Mouse (Mus musculus) midbrain, postnatal 0 days (tissue): ENCODE measurements around the gene Kif21b. TPM values are rescaled to one million over a fixed set of nuclear protein-coding genes. Genes with fewer than 3 reads are reported as not detected.

Experiments used
- ATAC-seq: fragments of 200-750 bp; cut with Nextera tagmentation; 2 replicates; pipeline ENCODE4 v1.8.0; 2017; ENCODE audit warnings: moderate number of reproducible peaks, mild to moderate bottlenecking, moderate TSS enrichment, moderate library complexity; ENCODE audit not compliant: low FRiP score
- DNase-seq: peaks from one replicate; pipeline ENCODE4 v3.0.0-alpha.2; 2015; ENCODE audit warnings: low spot score
- H3K27ac ChIP-seq: fragments of 300-500 bp; sonication (generic); 2 replicates; pipeline ENCODE4 v1.5.1; 2014; ENCODE audit warnings: low read depth, mild to moderate bottlenecking, low read length, mixed read lengths
- H3K27me3 ChIP-seq: fragments of 300-500 bp; sonication (generic); 2 replicates; pipeline ENCODE4 v1.6.1; 2014; ENCODE audit warnings: low read length, control low read depth, mixed read lengths; ENCODE audit not compliant: insufficient read depth
- H3K36me3 ChIP-seq: fragments of 300-500 bp; sonication (generic); 2 replicates; pipeline ENCODE4 v1.6.1; 2014; ENCODE audit warnings: low read length, control low read depth, mixed read lengths; ENCODE audit not compliant: insufficient read depth
- H3K4me1 ChIP-seq: fragments of 300-500 bp; sonication (generic); 2 replicates; pipeline ENCODE4 v1.6.1; 2014; ENCODE audit warnings: mild to moderate bottlenecking, control low read depth, antibody characterized with exemption, low read length, mixed read lengths; ENCODE audit not compliant: insufficient read depth
- H3K4me2 ChIP-seq: fragments of 300-500 bp; sonication (generic); 2 replicates; pipeline ENCODE4 v1.6.1; 2014; ENCODE audit warnings: low read depth, mild to moderate bottlenecking, low read length, mixed read lengths; ENCODE audit not compliant: poor library complexity, severe bottlenecking
- H3K4me3 ChIP-seq: fragments of 300-500 bp; sonication (generic); 2 replicates; pipeline ENCODE4 v1.5.1; 2014; ENCODE audit warnings: low read depth, mild to moderate bottlenecking, low read length, moderate library complexity
- H3K9ac ChIP-seq: fragments of 300-500 bp; sonication (generic); replicated peaks from 2 replicates; pipeline ENCODE4 v1.6.1; 2014; ENCODE audit warnings: mild to moderate bottlenecking, low read length, moderate library complexity, mixed read lengths; ENCODE audit not compliant: poor library complexity, severe bottlenecking
- H3K9me3 ChIP-seq: fragments of 300-500 bp; sonication (generic); 2 replicates; pipeline ENCODE4 v1.6.1; 2016; ENCODE audit warnings: low read length, control low read depth
- CTCF ChIP-seq: IDR thresholded peaks from 2 replicates; pipeline ENCODE4 v1.5.1; 2016; ENCODE audit warnings: antibody characterized with exemption, mild to moderate bottlenecking
- WGBS: fragments of 180-500 bp; shearing (Covaris S2); extraction: QIAGEN DNeasy Blood & Tissue Kit; methylation state at CpG from one replicate; pipeline ENCODE4 v1.1.7; 2014; 5-methylcytosine and 5-hydroxymethylcytosine counted together
- polyA plus RNA-seq: library from polyadenylated mRNA; unstranded; fragments of >200 nt; fragmentation: Nextera tagmentation; extraction: Ambion mirVana; gene quantifications from 2 replicates; pipeline ENCODE4 v1.2.1, GENCODE M21; 2015
- total RNA-seq: library from RNA; depleted of rRNA; stranded (reverse); fragments of >200 nt; gene quantifications from 2 replicates; pipeline ENCODE4 v1.2.3, GENCODE M21; 2014

Gene Kif21b
- total and polyA plus RNA-seq, 2 experiments from 2014 or later = 32.1 to 160 TPM

DNA sequence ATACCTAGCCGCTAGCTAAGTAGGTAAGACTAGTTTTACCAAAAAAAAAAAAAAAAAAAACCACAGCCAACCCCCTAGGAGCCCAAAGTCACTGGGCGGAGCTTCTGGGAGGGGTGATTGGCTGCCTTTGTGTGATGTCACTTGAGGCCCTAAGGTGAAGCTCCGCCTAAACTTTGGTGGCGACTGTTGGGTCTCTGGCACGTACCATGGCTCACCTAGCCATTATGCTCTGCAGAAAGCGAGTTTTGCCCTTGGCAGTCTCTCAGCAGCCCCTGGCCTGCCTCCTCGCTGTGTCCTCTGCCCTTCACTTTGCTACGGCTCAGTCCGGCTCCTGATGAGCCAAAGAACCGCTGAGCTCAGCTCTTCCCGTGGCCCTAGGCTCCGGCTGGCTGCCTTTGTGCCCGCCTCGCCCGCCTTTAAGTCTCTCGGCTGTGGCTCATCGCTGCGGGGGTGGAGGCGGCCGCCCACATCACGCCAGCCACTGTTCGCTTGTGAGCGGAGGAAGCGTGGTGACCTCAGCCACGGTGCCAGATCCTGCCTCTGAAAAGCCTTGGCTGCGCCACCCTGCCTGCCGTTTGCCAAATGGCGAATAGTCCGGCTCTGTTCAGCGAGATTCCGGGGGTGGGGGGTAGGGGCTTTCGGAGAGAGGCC, 8.9 kb downstream of the Kif21b start:
- H3K4me2 ChIP-seq = peak overlapping the region; percentile 59
- H3K27ac ChIP-seq = peak overlapping the region; percentile 57
- H3K36me3 ChIP-seq = peaks cover 8% of the 10 kb centered on the region
- peak; percentile 62 for ATAC-seq
- H3K27me3 ChIP-seq = no peaks in the 10 kb centered on the region
- WGBS = 2% methylated on average over 32 of the region's 32 CpGs
- peak; percentile 88 for DNase-seq
- H3K4me1 ChIP-seq = peaks cover 57% of the 10 kb centered on the region
- no peaks in the 10 kb centered on the region for H3K9me3 ChIP-seq
- TF ChIP-seq CTCF = no peak
- peak overlapping the region; percentile 54 for H3K9ac ChIP-seq
- H3K4me3 ChIP-seq = peak overlapping the region; percentile 37

DNA sequence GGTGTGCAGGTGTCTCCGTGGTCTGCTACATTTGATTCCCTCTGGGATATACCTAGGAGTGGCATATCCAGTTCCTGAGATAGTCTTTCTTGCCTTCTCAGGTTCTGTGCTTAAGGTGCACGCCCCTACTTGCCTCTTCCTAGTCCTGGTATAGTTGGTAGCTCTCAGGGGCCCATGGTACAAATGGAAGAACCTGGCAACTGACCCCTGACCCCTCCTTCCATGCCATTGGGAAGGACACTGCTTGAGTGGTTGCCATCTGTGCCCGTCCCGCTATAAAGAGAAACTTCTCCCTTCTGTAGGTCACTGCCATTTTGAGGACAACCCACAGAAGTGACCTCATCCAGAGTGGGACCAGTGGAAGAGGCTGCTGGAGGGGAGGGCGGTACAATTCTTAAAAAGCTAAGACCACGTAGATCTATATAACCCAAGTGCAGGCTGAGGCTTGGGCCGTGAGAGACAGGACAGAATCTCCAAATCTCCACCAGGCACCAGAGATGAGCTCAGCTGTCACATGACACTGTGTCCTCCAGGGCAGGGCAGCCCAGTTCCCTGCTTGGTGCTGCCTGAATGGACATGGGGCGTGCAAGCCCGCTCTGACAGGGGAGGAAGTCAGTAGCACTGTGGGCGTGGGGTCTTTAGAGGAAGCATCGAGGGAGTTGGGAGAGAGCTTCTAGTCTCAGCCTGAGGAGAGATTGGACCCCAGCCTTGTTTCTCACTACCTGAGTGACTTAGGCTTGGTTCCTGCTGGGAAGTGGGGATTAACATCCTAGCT, 10.2 kb downstream of the Kif21b start:
- Histone ChIP-seq H3K4me3 (no peak overlapping the region), H3K4me1 (peaks cover 47% of the 10 kb centered on the region; the same call in 1 of the 2 replicates), H3K36me3 (peaks cover 17% of the 10 kb centered on the region), H3K4me2 (no peak overlapping the region), H3K9ac (no peak overlapping the region), H3K27me3 (no peaks in the 10 kb centered on the region), H3K27ac (0 out of 2 replicates have a peak overlapping the region, but pooled peaks have one; percentile 26), H3K9me3 (no peaks in the 10 kb centered on the region)
- no peak for TF ChIP-seq CTCF
- no peak for ATAC-seq
- DNase-seq = no peak
- WGBS = 83% methylated on average over 11 of the region's 11 CpGs

DNA sequence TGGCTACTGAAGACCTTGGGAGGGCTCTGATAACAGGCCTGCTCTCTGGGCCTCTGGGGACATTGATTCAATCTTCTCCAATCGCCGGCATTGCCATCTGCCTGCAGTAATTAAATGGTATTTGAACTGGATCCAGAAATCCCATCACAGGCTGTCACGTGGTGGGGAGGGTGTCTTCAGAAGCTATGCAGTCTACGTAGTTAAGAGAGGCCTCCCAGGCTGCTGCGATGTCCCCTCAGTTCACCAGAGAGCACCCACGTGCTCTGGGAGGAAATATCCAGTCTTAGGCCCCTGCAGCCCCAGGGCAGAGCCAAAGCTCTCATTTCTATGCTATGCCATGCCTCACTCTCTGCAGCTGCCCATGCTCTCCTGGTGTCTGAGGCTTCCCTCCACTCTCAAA, 11.1 kb downstream of the Kif21b start:
- Histone ChIP-seq H3K36me3 (peaks cover 26% of the 10 kb centered on the region), H3K9ac (no peak overlapping the region), H3K9me3 (no peaks in the 10 kb centered on the region), H3K4me1 (peaks cover 38% of the 10 kb centered on the region; the same call in 1 of the 2 replicates), H3K27me3 (no peaks in the 10 kb centered on the region), H3K4me2 (no peak overlapping the region), H3K4me3 (no peak overlapping the region), H3K27ac (0 out of 2 replicates have a peak overlapping the region, but pooled peaks have one; percentile 21)
- DNase-seq (peak; percentile 90), ATAC-seq (peak; percentile 39)
- TF ChIP-seq CTCF = no peak
- WGBS = 11% methylated on average over 6 of the region's 6 CpGs

DNA sequence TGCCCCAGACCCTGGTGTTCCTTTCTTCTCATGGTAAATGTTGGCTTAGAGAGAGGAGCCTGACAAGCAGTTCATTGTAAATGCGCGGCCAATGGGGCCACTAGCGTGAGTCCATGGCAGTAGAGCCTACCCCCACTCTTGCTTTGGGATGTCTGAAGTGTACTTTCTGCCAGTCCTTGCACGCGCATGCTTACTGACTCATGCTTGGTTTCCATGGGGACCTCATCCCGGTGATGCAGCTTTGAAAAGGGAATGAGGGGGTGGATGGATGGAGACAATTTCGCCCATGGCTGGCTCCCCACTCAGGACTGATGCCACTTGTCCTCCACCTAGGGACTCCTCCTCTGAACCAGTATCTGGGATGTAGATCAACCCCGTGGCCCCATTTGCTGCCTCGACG, 12.3 kb downstream of the Kif21b start:
- H3K4me1 ChIP-seq = peaks cover 29% of the 10 kb centered on the region; the same call in 1 of the 2 replicates
- no peak overlapping the region for H3K4me3 ChIP-seq
- ATAC-seq (no peak), DNase-seq (peak; percentile 72)
- H3K9me3 ChIP-seq = no peaks in the 10 kb centered on the region
- H3K4me2 ChIP-seq = no peak overlapping the region
- H3K27ac ChIP-seq = no peak overlapping the region
- TF ChIP-seq CTCF = no peak
- WGBS = 50% methylated on average over 10 of the region's 10 CpGs
- no peak overlapping the region for H3K9ac ChIP-seq
- H3K27me3 ChIP-seq = no peaks in the 10 kb centered on the region
- peaks cover 37% of the 10 kb centered on the region for H3K36me3 ChIP-seq

DNA sequence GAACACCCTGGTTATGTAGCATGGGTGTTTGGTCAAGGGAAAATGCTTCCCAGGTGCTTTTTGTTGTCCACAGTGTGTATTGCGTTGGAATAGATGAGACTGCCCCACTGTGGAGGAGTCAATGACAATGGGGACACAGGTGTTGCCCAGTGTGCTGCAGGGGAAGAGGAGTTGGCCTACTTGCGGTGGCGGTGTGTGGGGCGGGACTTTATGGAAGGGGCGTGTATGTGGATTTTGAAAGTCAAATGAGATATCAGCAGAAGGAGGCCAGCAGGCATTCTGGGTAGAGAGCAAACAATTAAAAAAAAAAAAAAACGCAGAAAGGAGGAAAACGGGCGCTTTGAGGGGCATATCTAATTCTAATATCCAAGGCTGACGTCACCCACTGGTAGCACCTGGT, 18.5 kb downstream of the Kif21b start:
- 84% methylated on average over 9 of the region's 9 CpGs for WGBS
- DNase-seq (no peak), ATAC-seq (no peak)
- no peaks in the 10 kb centered on the region for H3K27me3 ChIP-seq
- H3K4me2 ChIP-seq = no peak overlapping the region
- no peaks in the 10 kb centered on the region for H3K4me1 ChIP-seq
- no peak for TF ChIP-seq CTCF
- no peaks in the 10 kb centered on the region for H3K9me3 ChIP-seq
- H3K9ac ChIP-seq = no peak overlapping the region
- H3K4me3 ChIP-seq = no peak overlapping the region
- peaks cover 89% of the 10 kb centered on the region for H3K36me3 ChIP-seq
- H3K27ac ChIP-seq = no peak overlapping the region

DNA sequence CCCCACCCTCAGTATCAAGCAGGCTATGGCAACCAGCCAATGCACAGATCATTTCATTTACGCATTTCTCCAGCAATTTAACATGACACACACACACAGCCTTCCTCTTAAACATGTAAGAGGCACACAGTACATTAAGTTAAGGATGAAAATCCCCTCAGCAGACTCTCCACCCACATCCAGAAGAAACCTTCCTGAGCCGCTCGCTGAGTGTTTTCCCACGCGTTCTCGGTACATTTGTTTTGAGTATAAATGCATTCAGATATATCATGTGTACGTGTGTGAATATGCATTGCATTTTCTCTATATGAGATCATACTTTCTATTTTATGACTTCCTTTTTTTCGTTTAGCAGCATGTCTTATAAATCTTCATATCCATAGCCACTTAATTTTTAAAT, 20.2 kb downstream of the Kif21b start:
- Histone ChIP-seq H3K4me3 (no peak overlapping the region), H3K4me1 (no peaks in the 10 kb centered on the region), H3K27ac (no peak overlapping the region), H3K9me3 (no peaks in the 10 kb centered on the region), H3K36me3 (peaks cover 89% of the 10 kb centered on the region), H3K4me2 (no peak overlapping the region), H3K9ac (no peak overlapping the region), H3K27me3 (no peaks in the 10 kb centered on the region)
- ATAC-seq = no peak
- DNase-seq = no peak
- no peak for TF ChIP-seq CTCF
- 87% methylated on average over 8 of the region's 8 CpGs for WGBS
